Mouse (Mus musculus) skeletal muscle tissue, postnatal 0 days (tissue): ENCODE results near the gene Stim2. TPM values are rescaled to one million over a fixed set of nuclear protein-coding genes. Genes with fewer than 3 reads are reported as not detected.

Experiments used
- polyA plus RNA-seq: library from polyadenylated mRNA; unstranded; fragments of >200 nt; fragmentation: Nextera tagmentation; extraction: Ambion mirVana; gene quantifications from 2 replicates; pipeline ENCODE4 v1.2.1, GENCODE M21; 2015

Gene Stim2
- 39.0 and 45.6 TPM in 2 replicates for polyA plus RNA-seq

DNA sequence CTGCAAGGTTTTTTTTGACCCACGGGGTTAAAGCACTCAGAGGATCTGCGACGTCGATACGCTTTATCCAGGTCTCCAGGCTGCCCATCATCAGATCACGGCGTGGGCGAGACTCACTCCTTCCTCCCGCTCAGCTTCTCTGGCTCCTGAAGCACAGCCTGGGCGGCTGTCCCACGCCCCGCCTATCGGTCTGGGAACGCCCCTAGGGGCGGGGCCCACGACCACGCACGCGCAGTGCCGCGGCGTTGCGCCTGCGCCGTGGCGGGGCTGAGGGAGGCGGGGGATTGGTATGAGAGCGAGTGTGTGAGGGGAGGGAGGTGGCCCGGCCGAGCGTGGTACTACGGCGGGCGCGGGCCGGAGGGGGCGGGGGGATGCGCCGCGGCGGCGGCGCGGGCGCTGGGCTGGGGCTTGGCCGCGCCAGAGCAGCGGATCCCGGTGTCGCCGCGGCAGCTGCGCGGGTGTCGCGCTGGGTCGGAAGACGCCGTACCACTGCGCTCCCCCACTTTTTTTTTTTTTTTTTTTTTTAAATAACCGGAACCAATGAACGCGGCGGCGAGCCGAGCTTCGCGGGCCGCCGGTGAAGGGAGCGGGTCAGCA is at the start of gene Stim2:
Stim2 (plus strand) TSS at position 354 of the 597 bp plus-strand sequence.

Other genes with a start within 250 kb of the Stim2 start
- gene Tbc1d19, start 188.9 kb upstream of the Stim2 start, polyA plus RNA-seq, result 18.9 and 19.5 TPM in 2 replicates